Mouse (Mus musculus) left cerebral cortex, postnatal 25 days (tissue): Measurements from ENCODE around the gene Lrrn2. TPM values are rescaled to one million over a fixed set of nuclear protein-coding genes. Genes with fewer than 3 reads are reported as not detected.
"Not testable (repeated sequence)": the region's sequence is repeated elsewhere in the genome, so short reads cannot be mapped to it uniquely, and the experiment has no call there.

Experiments
- DNase-seq, 2 experiments: peaks; one replicate each; pipeline ENCODE4 v3.0.0; 2022; ENCODE audit warnings: low spot score in 2 of 2, mixed read lengths in 1 of 2
- intact Hi-C: fragments of 180-260 bp; cut with DNase I; formaldehyde crosslinking; loops from one replicate; pipeline ENCODE4 v1.15.1; 2025
- microRNA-seq, 2 experiments: library from miRNA; unstranded; fragments of <30 nt; microRNA quantifications; one replicate each; pipeline ENCODE4 v1.2.0; 2022
- total RNA-seq, 2 experiments: library from RNA; stranded (reverse); gene quantifications; 2 replicates each; pipeline ENCODE4 v1.2.3; 2021

The Lrrn2 gene
- total RNA-seq, 2 experiments from 2014 or later, result 90.8 to 106 TPM

- DNase-seq, intact Hi-C loops: not testable (repeated sequence)
These were observed 108.7 kb downstream of the Lrrn2 start for GRCm38 (mm10) chr1:132988556-132989459.

Small RNAs within 50 kb of the gene (microRNA-seq; reads per million reads assigned to microRNA genes)
- gene Gm44300, result 0 reads per million in 2 experiments

Other genes with a start within 250 kb of the Lrrn2 start
- 100 to 1,000 TPM; 156 to 186 TPM for gene Nfasc, start 138.5 kb upstream of the Lrrn2 start, total RNA-seq
- 10 to 100 TPM; 73.9 to 92.0 TPM for gene Mdm4, start 150.3 kb downstream of the Lrrn2 start, total RNA-seq
- gene Pik3c2b, start 165.4 kb downstream of the Lrrn2 start, total RNA-seq, result 10 to 100 TPM; 12.8 to 18.2 TPM